Mouse (Mus musculus) cerebellum, adult 11-12 months (tissue): ENCODE results near the gene Adgra3.

Experiments used
- DNase-seq: peaks from one replicate; pipeline ENCODE4 v3.0.0; 2022

Adgra3 gene

DNA sequence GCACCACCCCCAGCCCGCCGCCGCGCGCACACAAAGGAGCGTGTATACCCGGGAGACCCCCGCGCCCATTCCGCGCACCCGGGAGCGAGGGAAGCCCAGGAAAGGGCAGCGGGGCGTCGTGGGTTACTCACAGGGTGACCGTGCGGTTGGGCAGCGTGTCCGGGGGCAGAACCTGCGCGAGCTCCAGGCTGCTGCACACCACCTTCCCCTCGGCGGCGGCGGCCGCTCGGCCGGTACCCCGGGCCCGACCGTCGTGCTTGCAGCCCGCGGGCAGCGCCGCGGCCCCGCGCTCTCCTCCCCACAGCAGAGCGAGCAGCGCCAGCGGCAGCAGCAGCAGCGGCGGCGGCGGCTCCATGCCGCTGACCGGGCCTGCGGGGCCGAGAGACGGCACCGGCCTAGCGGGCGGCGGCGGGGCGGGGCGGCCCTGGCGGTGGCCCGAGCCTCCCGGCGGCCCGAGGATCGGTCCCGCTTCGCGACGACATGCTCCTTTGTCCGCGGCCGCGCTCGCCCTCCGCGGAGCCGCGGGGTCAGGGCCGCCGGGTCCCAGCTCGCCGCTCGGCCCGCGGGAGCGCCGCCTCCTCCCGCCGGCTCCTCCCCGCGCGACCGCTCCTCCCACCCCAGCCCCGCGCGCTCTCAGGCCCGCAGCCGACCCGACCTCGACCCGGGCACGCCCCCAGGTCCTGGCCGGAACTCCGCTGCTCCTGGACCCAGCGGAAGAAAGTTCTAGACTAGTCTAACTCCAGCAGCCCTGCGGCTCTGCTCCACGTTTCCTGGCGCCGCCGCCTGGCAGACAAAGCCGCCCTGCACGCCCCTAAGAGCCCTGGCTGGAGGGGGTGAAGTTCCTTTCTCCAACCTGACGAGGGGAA lies at the start of gene Adgra3:
Gene Adgra3 (minus strand): TSS at position 586 of the 866 bp plus-strand sequence.
- peak; percentile 22 for DNase-seq

GRCm38 (mm10) chr5:50083441-50083840 lies 24.6 kb upstream of the Adgra3 start:
- peak; percentile 26 for DNase-seq

GRCm38 (mm10) chr5:50074245-50074644 lies 15.4 kb upstream of the Adgra3 start:
- DNase-seq, result no peak

DNA sequence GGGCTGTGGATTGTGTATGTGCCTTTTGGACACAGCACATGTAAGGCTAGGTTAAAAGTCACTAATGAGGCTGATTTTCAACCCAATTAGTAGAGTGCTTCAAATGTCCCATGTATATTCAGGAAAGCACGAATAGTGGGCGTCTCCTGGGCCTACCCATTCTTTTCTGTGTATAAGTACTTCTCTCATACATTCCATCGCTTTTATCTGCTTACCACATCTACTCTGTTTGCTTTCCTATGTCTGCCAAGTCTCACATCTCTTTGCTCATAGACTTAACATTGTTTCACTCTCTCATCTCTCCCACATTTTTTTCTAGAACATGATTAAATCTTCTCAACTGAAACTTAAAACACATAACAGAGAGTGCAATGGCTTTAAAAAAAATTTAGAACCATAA lies 5.4 kb upstream of the Adgra3 start:
- no peak for DNase-seq

DNA sequence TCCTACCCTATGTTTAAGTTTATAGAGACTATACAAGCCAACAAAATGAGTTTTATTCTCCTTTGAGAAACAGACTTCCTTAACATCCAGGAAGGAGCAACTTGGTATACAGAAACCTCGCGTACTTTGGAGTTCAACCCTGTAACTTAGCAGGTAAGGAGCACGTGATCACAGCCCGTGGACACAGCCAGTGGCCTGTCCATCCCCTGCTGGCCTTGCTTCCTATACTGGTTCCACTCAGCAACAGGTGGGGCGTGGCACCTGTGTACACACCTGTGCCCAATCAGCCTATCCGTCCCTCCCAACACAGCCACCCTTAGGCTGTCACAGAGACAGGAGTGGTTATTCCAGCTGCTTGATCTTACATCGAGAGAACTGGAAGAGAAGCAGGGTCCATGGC lies 780 bp upstream of the Adgra3 start:
- DNase-seq, result no peak

- DNase-seq, result no peak
Observed at GRCm38 (mm10) chr5:50057612-50058420, 990 bp downstream of the Adgra3 start.

DNA sequence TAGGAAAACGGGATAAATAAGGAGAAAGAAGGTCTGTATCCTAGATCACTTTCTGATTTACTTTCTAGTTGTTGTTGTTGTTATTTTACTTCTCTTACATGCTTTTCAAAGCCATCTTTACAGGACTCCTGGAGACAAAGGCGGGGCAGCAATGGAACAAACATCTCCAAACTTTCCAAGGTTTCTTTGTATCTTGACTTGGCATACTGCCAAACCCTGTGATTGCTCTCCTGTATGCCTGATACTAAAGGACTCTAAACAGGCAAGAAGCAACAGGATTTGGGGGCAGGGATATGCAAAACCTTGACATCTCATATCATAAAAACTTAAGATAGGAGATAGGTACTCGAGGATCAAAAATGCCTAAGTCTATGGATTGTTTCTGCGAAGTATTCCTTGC lies 6.3 kb downstream of the Adgra3 start:
- no peak for DNase-seq

DNA sequence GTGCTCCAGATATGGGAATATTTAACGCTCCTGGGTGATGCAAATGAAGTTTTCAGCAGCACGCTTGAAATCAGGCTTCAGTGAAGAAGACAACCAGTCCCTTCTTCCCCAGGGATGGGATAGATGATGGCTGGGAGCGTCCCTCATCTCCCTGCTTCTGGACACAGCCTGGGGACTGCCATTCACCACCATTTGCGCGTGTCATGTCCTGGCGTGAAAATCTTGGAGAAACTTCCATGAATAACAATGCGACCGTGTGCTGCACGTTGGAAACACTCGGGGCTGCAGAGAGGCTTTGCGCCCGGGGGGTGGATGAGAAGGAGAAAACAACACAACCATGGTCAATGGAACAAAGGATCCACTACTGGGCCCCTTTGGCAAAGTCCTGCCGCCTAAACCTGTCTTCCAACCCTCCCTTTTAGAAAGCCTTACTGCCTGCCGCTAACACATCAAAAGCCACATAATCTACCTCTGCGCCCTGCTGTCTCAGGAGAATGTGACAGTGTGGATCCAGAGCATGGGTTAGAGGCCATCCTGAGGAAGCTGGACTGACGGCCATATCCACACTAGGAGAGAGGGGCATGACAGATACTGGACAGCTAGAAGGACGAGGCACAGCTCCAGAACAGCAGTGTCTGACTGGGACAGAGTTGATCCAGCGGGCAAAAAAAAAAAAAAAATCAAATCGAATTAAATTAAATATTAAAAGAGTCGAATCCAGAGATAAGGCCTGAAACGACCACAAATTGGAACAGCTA lies 8.0 kb downstream of the Adgra3 start:
- DNase-seq, result no peak

DNA sequence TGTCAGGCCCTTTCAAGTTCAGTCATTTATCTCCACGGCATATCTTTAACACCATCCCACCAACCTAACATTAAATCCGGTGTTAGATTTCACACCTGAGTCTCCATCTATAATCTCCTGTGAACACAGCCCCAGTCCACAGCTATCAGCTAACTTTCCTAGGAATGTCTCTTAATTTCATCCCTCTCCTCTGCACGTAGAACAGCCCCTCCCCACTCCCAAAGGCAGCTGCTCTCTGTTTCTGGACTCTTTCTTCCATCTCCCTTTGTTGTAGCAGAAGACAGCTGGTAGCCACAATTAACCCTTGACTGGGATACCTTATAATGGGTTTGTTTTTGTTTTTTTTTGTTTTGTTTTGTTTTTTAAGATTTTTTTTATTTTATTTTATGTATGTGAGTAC lies 8.8 kb downstream of the Adgra3 start:
- DNase-seq, result no peak

- DNase-seq, result no peak
Observed at GRCm38 (mm10) chr5:50049506-50049905, 9.3 kb downstream of the Adgra3 start.

GRCm38 (mm10) chr5:50048960-50049359 lies 9.8 kb downstream of the Adgra3 start:
- DNase-seq, result no peak

GRCm38 (mm10) chr5:50048271-50048851 lies 10.4 kb downstream of the Adgra3 start:
- DNase-seq, result no peak

DNA sequence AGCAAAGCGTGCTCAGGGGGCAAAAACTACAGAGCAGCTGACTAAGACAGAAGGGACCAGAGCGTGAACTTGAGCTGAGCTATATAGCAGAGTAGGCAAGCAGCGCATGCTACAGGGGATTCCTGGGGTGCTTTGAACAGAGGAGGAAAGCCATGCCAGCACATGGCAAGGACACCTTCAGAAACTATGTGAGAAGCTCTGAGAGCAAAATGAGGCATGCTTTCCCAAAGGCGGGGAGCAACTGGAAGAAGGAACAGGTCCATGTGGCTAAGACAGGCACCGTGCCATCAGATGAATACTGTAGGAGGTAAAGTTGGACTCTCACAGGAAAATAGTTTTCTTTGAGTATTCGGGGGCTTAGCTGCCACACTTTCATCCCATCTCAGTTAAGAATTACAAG lies 13.6 kb downstream of the Adgra3 start:
- no peak for DNase-seq

DNA sequence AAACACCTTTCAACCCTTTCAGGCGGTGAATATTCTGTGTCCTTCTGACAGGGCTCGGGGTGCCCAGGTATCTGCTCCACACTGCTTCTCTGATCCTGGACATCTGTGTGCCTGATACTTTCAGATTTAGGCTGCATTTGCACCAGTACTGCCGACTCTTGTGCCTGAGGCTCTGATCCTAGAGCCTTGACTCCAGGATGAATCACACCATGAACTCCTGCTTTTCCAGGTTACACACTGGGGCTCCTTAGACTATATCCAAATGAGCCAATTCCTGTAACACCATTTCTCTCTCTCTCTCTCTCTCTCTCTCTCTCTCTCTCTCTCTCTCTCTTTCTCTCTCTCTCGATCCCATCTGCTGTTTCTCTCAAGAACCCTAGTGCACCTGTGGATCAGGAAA lies 15.1 kb downstream of the Adgra3 start:
- DNase-seq, result no peak

DNA sequence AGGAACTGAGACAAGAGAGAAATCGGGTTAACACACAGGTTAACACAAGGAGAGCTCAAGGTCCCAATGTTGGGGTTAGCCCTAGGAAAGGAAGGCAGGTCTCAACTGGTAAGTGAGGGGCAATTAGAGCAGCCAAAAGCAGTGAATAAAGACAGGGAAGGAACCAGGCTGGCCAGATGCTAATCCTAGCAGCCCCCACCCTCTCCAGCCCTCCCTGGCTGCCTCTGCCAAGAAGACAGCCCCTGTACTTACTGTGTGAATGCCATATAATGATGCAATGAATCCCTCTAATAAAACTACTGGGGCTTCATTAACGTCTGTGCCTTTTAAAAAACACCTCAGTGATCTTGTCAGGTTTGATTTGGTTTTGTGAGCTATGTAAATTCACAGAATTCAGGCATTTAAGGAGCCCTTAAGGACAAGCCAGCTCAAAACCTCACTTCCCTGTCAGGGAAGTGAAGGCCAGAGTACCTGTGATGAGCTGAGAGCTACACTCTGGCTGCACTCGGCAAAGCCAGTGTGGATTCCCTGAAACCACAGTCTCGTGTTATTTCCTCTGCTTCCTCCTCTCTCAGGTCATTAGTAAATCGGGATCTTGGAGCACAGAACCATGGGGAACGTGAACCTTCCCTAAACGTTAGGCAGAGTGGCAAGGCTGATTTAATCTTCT lies 16.4 kb downstream of the Adgra3 start:
- DNase-seq, result no peak

DNA sequence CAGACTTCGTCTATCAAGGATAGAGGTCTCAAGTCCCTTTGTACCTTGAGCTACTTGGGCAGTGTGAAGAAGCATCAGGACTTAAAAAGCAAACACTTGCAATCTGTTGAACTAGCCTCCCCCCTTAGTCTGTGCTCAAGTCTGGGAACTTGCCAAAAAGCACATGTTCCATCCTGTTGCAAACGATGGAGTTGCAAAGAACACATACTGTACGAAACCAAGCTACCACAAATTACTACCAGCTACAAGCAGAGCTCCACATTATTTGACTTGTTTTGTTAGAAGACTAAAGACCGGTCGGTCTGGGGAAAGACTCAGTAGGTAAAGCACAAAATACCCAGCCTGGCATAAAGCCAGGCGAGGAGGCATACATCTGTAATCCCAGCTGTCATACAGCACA lies 19.3 kb downstream of the Adgra3 start:
- no peak for DNase-seq

GRCm38 (mm10) chr5:50037666-50038065 lies 21.1 kb downstream of the Adgra3 start:
- DNase-seq, result no peak

DNA sequence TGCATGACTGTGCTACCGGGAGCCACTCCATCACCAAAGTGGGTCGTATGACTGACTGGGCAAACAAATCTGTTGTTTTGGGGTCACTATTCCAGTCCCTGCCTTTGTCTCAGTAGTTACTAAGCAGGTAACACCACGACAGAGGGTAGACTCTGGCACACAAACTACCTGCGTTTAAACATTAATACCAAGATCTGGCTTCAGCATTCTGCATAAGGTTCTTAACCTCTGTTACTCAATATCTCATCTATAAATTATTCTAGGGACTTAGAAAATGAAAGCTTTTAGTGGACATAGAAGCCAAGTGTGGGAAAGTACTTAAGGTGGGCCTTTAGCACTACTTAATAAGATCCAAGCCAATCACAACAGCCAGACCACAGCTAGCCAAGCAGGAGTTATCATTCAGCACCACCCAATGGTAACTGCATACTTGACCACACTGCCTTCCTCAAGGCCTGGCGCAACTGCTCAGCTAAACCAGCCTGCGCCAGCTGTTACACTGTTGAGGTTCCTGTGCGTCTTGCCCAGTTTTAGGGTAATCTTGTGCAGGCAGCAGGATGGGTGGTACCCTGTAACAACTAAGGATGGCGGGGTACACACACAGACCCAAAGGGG lies 23.8 kb downstream of the Adgra3 start:
- no peak for DNase-seq

GRCm38 (mm10) chr5:50034231-50034630 lies 24.6 kb downstream of the Adgra3 start:
- DNase-seq, result no peak

DNA sequence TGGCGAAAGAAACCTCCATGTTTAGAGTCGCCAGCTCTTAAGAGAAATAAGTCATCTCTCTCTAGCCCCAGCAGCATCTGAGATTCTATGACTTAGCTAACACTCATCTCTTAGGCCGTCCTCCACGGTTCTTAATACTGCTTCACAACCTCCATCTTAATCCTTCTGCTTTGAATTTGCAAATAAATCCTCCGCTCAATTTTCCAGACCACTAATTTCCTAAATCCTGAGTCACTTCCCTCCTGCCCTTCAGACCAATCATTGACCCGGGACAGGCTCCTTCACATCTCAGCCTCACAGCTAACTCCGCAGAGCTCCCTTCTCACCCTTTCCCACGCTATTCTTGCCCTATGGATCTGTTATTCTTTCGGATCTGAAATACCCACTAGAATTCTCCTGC lies 25.1 kb downstream of the Adgra3 start:
- DNase-seq, result no peak

DNA sequence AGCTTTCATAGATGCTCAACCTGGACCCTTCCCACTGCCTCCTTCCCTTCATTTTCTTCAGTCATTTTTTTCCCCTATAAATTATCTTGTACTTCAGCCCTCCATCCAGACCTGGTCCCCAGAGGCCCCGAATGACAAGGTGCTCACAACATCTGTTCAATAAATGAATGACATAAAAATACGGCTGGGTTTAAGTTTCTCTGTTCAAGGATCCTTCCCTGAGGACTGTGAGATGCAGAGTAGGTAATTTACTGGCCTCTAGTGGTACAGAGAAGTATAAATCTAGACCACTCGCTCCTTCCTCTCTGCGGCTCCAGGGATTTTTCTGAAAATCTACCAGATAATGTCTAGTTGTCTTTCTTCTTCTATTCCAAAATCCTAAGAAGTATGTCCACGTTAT lies 26.5 kb downstream of the Adgra3 start:
- DNase-seq, result no peak

DNA sequence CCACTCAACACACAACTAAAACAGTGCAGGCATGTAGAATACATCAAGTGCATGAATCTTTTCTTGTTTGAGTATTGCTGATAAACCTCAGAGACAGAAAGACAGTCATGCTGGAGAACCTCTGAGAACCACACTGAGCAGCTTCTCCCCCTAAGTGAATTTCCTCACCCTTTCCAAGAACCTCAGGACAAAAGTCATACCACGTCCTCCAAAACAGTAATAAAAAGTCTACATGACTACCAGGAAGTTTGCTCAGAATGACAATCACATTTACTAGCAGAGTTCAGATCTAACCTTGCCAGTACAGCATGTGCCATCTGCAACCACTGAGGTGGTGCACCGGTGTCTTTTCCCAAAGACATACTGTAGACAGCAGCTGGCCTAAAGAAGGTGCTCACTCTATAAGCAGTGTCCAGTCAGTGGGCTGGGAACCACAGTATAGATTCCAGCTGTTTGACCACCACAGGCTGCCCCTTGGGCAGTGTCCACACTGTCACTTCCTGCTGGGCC lies 27.0 kb downstream of the Adgra3 start:
- no peak for DNase-seq
